Mouse (Mus musculus) layer of hippocampus, postnatal 25 days (tissue): ENCODE results near the gene Hhat. TPM values are rescaled to one million over a fixed set of nuclear protein-coding genes. Genes with fewer than 3 reads are reported as not detected.
A peak's percentile ranks its signal among the peaks of the same experiment; 100 is the strongest.

ENCODE experiments used
- DNase-seq, 2 experiments: peaks; one replicate each; pipeline ENCODE4 v3.0.0; 2022; ENCODE audit warnings: mixed read lengths in 2 of 2, low spot score in 1 of 2; ENCODE audit errors: extremely low spot score in 1 of 2
- total RNA-seq, 2 experiments: library from RNA; stranded (reverse); gene quantifications; 2 replicates each; pipeline ENCODE4 v1.2.3; 2021

Gene Hhat
- 1 to 10 TPM; 1.2 to 1.8 TPM for total RNA-seq

DNA sequence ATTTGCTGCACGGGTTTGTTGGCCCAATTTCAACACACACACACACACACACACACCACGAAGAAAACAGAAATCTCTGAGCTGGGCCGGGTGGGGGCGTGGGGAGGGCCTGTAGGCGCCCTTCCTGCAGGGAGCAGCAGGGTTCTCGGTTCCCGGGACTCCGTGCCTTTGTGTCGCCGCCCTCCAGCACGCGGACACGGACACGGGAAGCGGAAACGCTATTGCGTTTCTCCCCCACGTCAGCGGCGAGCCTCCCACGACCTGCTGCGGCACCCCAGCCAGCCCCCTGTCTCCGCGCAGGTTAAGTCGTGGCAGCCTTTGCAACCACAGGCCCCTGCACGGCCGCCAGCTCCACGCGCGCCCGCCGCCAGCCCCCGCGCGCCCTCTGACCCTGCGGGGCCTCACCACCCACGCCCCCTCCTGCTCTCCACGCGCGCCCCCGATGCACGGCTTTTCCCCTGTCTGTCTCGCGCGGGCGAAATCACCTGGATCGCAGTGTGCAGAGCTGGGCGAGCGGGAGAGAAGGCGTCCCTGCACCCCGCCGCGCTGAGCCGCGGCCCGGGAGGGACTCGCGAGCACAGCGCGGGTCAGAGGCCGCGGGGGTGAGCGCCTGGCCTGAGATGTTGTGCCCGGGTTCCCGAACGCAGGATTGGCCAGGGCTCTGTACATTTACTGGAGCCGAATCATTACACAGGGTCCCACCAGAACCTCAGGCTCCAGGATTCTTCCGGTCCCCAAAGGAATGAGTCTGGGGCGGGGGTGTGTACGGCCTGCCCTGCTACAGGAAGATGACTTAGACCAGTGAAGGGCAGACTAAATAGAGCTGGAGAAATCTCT, at the start of gene Hhat:
Hhat (minus strand) TSS at position 729 of the 837 bp plus-strand sequence.
- peak; percentile 59 to 70 for DNase-seq

DNA sequence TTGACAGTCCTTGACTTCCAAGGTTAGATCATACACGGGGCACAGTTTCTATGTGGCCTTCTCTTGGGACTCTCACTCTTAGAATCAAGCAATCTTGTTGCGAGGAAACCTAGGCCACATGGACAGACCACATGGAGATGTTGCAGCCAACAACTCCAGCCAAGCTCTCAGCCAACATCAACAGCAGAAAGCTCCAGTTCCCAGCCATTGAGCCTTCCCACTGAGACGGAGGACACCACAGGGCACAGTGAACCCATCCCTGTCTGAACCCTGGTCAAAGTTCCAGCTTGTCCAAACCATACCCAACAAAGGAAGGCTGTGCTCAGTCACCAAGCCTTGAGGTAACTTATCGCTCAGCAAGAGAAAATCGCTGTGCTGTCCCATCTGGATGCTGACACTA, 47.3 kb upstream of the Hhat start:
- DNase-seq = no peak

DNA sequence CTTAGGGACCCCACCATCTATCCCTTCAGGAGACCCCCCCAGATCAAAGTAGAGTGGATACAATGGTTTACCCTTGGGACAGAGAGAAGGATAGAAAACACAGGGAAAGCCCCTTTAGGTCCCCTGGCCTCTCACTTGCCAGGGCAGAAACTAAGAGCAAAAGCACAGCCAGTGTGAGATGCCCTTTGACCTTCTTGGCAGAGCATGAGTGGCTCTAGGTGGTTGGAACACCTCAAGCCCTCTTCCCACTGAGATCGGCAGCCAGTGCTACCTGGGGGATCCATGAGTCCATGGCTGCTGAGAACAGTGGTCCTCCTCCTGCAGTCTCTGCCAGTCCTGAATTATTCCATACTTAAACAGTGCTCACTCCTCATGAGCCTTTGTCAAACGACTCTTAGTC, 44.8 kb upstream of the Hhat start:
- DNase-seq = no peak

DNA sequence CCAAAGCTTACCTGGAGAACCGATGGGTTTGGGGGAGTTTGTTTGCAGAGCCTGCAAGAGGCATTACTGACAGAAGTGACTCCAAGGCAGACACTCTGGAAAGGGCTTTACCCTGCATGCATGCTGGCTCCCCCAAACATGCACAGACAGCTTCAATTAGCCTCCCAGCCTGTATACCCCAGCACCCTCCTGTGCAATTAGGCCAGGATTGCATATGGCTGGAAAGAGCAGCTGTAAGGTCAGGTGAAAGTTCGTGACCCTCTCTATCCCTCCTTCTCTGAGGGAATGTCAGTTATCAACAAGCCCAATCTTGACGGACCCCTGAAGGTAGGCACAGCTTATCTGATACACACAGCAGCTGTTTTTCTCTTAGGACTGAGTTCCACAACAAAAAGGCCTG, 43.7 kb upstream of the Hhat start:
- no peak for DNase-seq

DNA sequence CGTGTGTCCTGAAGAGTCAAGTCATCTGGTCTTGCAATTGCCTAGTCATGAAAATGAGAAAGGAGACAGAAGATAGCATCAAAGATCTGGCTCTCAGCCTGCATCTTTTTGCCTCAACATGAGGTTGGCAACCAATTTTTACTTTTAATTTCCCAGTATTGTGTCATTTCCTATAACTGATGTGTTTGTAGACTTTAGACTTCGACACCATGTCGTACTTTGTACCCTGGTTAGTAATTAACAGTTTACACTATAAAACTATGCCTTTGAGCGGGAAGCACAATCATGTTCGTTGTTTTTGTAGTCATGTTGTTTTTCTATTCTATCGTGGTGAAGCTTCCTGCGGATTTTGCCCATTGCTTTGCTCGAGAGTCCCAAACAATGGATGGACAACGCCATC, 41.7 kb upstream of the Hhat start:
- DNase-seq = no peak

DNA sequence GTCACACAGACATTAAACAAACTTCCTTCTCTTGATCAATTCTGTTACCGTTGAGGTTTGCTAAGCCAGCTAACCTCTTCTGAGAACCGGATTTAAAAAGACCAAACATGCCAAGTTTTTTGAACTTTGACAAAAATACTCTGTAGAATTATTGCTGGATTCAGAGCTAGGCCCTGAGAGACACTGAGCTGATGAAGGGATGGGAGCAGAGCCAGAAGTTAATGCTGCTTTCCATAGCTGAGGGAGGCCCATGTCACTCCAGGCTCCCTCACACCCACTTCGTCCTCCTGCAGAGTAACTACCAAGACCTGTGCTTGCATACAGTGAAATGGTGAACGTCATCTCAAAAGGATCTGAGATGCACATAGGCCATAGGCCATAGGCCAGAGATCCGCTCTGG, 41.3 kb upstream of the Hhat start:
- no peak for DNase-seq

DNA sequence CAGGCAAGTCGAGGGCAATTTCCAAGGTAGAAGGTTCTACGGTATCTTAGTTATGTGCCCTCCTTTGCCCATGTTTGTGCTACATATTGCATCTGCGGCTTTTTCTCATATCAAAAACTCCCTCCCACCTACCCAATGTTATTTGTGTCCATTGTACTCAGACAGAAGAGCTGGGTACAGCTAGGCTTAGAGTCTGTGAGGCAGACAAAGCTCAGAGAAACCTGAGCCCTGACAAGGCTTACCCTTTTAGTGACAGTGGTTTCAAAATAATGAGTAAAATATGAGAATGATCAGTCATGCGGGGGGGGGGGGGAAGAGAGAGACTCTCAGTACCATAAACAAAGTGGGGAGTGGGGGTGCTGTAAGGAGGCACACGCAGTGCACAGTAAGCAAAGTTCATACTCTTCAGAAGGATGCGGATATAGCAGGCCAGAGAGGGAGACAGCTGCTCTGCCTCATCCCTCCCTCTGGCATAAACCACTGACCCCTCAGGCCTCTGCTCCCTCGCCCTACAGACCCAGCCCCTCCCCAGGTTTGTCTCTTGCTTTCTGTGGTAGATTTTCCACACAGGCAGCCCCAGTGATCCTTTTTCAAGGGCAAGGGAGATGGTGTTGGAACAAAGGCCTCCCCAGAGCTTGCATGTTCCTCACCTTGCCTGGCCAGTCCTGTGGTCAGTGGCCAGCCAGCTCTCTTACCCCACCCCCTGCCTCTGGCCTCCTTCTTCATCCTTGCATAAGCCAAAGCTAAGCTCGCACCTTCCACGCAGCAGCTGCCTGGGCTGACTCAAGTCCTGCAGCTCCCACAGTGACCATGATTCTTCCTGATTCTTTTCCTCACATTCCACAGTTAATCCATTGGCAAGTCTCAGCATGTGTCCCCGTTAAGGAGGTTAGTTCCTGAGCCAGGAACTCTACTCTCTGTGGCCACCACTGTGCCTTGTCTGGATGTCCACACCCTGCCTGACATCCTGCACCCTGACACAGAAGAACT, 35.4 kb upstream of the Hhat start:
- DNase-seq = no peak

DNA sequence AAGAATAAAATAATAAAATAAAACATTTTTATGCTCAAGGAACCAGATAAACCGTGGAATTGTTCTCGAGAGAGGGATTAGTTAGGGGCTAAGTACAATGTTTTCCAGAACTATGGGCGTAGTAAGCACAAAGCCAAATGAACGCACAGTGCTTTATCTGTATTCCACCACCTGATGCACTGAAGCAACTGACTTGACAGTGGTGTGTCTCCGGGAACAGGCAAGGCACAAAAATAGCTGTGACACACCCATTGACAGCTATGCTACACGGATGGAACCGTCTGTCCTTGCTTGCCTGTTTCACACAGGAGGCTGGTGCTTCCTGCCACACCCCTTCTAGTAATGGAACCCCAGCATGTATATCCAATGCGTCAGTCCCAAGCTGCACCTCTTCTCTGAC, 29.3 kb upstream of the Hhat start:
- DNase-seq = no peak

DNA sequence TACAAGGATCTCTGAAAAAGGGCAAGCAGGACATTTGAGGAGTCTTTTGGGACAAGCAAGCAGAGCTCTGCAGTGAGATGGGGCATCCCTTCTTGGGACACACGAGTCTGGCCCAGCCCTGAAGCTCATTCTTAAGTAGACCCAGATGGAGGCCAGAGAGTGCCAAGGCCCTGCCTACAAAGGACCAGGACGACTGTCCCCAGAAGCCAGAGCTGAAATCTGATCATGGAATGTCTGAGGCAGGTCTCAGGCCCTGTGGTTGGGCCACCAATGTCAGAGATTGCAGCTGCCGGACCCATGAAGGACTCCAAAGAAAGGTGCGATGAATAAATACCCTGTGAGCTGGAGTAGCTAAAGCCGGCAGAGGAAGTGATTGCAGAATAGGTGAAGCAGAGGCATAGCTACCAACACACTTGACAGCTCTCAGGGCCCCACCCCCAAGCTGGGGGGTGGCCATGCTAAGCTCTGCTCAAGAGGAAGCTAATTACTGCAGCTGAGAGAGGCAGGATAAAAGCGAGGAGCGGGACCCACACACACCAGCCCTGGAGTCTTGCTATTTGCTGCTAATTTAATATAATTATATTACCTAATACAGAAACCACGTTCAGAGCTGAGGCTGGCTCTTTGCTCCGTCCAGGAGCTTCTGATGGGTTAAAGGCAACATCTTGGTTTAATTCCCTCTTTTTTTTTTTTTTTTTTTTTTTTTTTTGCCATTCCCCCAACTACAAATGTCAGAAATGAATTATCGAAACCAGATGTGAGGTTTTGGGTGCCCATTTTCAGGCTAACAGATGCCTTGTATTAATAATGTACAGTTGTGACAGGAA, 28.4 kb upstream of the Hhat start:
- no peak for DNase-seq

DNA sequence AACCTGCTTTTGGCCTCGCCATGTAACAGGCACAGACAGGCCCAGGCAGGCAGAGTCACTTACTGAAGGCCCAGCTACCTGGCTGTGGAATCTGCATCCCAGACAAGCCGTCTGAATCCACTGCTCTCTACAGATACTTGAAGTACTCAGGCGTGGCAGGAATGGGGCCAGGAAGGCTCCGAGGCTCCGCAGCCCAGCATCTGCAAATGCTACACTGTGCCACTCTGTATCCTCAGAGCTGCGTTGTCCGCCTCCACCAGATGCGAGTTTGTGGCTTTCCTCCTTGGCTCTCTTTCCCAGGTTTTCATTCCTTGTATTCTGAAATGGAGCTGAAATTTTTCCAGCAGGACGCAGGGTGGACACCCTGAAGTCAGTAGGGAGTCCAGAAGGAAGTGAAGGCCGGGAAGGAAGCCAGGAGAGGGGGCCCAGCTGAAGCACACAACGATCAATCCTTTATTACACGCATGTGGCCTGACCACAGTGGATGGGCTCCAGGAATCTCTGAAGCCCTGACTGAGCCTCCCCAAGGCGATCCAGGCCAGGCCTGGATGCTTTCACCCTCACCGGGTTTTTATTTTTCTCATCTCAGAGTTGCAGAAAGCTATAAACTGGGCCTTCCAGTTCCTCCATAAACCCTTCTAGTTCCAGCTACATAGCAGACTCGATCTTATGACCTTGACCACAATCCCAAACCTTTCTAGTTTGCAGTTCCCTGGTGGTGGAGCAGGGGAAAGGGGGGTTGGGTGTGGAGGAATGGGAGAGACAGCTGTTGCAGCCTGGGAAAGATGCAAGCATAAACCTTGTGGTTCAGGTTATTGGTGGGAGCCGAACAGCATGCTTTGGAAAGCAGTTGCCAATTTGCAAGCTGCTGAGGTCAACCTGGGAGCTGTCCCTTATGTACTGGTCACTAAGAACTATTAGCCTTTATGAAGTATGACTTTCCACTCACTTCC, 27.5 kb upstream of the Hhat start:
- DNase-seq = no peak

DNA sequence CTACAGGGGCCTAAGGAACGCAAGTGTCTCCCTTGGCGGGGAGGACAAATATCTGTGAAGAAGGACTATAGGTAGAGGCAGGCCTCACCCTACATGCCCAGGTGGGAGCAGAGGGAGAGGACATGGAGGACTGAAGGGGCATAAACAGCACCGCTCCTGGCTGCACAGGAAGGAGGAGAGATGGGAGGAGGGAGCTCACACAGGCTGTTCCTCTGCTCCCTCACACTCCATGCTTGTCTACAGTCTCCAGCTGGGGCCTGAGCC, 25.9 kb upstream of the Hhat start:
- DNase-seq = no peak

DNA sequence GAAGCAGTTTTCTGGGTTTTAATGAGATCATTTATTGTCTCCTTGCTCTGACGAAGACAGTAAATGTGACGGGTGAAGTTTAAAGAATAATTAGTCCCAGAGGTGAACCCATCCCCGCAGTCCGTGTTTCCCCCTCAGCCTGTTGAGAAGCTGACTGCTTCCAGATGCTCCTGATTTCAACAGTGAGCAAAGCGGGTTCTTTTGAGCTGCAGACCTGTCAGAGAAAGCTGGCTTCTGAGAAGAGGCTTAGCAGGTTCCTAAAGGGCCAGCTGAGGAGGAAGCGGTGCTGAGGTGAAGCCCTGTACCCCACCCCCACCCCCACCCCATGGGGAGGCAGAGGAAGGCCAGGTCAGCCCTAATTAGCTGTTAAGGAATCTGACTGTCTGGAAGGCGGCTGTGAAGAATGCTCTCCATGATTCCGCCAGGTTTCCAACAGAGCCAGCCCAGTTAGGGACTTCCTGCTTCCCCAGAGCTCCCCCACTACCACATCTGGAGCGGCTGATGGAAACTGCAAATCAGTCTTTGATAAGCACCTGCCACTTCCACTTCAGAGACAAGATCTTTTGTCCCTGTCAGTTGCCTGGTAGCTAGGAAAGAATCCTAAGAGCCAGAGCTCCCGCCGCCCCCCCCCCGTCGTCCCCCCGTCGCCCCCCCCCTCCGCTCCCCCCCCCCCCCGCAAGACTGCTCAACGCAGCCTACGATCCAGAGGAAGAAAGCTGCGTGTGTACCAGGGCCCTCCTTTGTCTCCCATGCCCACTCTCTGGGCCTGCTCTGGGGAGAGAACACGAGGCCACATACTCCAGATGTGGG, 25.4 kb upstream of the Hhat start:
- DNase-seq = no peak

DNA sequence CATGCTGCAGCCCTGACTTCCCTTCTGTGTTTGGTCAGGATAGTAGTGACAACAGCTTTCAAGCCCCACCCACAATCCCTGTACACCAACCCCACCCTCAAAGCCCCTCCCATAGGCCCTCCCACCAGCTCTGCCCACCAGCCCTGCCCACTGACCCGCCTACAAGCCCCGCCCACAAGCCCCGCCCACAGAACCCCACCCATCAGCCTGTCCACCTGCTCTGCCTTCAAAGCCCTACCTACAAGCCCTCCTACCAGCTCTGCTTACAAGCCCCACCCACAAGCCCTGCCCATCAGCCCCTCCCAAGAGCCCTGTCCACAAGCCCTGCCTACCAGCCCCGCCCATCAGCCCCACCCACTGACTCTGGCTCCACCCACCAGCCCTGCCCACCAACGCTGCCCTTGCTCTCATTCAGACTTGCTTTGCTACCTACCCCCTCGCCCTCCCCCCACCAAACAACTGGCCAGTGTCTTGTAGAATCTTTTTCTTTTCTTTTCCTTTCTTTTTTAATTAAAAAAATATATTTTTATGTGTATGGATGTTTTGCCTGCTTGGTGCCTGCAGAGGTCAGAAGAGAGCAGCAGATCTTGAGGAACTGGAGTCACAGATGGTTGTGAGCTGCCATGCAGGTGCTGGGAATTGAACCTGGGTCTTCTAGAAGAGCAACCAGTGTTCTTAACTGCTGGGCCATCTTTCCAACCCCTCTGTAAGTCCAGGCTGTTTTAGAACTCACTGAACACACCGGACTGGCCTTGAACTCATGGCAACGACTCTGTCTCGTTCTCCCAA, 24.1 kb upstream of the Hhat start:
- DNase-seq = no peak

DNA sequence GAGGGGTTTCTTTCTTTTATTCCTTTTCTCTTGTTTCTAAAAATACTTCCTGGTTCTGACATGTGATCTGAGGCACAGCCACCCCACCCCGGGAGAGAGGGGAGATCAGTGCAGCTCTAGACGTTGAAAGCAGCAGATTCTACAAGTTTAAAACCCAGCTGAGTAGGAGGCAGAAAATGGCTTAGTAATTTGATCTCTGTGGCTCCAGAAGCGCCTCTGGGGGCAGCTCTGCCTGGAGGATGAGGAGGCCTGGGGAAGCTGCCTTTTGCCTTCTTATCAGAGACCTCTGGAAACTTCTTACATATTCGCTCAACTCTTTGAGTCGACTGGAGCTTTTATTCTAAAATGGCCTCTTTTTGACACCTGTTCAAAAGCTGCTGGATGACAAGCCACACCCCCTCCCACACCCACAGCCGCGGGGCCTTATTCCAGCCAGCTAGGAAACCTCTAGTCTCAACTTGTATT, 20.9 kb upstream of the Hhat start:
- DNase-seq = no peak

DNA sequence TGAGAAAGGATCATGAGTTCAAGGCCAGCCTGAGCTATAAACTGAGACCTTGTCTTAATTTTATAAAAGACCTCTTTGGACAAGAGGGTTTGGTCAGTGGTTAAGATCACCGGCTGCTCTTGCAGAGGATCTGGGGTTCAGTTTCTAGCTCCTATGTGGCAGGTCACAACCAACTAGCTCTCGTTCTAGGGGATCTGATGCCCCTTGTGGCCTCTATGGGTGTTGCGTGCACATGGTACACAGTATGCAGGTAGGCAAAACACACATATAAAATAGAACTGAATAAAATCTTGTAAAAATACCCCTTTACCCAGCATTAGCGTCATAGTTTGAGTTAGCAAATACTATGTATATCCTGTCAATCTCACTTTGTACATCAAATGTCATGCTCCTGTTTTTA, 19.4 kb upstream of the Hhat start:
- DNase-seq = peak in 1 of 2 experiments; percentile 16

DNA sequence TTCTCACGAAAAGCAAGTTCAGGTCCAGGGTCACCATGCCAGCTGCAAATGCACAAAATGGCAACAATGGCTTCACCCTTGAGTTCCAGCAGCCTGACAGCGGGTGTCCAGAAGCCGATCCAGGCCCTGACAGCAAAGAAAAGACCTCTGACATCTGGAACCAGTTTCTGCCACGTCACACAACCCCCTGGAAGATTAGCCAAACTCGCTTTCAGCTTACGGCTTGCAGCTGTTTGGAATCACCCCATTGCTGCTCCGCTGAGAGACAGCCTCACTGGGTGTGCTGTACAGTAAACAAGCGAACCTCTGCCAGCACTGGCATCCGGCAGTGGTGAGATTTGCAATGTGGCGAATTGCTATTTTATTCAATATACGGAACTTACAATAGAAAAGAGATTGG, 18.8 kb upstream of the Hhat start:
- DNase-seq = no peak

DNA sequence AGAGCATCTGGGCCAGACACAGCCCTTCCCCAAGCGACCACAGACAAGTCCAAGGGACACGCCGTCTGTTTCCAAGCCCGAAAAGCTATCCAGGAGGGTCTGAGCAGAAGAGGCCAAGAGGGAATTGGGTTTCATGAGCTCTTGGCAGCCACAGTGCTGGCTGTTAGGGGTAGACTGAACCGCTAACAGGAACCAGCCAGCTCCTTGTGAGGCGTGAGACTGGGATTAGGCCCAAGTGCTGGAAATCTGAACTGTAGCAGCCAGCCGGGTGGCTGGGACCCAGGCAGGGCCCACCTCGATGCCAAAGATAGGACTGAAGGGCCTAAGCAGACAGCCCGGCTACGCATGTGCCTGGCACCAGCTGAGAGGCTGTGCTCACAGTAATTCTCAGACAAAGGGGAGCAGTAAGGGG, 18.1 kb upstream of the Hhat start:
- DNase-seq = peak in 1 of 2 experiments; percentile 20

DNA sequence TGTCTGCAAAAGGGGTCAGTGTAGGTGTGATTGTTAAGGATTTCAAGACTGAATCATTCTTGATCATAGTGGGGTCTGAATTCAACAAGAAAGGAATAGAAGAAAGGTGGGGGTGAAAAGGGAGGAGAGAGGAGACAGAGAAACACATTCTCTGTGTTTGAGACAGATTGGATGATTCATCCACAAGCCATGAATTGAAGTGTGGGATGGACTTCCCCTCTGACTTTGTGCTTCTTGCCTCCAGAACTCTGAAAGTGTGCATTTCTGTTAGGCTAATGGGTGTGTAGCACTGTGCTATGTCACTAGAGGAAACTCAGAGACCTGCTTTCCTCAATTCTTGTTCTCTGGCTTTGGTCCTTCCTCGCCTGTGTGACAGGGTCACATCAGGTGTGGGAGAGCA, 15.2 kb upstream of the Hhat start:
- DNase-seq = no peak
